Mouse (Mus musculus) intestine, postnatal 0 days (tissue): Measurements from ENCODE around the gene Pcsk6. TPM values are rescaled to one million over a fixed set of nuclear protein-coding genes. Genes with fewer than 3 reads are reported as not detected.

ENCODE experiments used
- ATAC-seq: fragments of 200-750 bp; cut with Nextera tagmentation; 2 replicates; pipeline ENCODE4 v1.8.0; 2017; ENCODE audit warnings: mild to moderate bottlenecking, moderate TSS enrichment, moderate library complexity
- H3K27ac ChIP-seq: fragments of 300-500 bp; sonication (generic); 2 replicates; pipeline ENCODE4 v1.5.1; 2014; ENCODE audit warnings: mild to moderate bottlenecking, low read depth, low read length, moderate library complexity
- H3K27me3 ChIP-seq: fragments of 300-500 bp; sonication (generic); replicated peaks from 2 replicates; pipeline ENCODE4 v1.6.1; 2014; ENCODE audit warnings: low read length, mixed read lengths; ENCODE audit not compliant: control insufficient read depth, insufficient read depth
- H3K36me3 ChIP-seq: fragments of 300-500 bp; sonication (generic); 2 replicates; pipeline ENCODE4 v1.6.1; 2014; ENCODE audit warnings: mild to moderate bottlenecking, moderate library complexity; ENCODE audit not compliant: control insufficient read depth, insufficient read depth
- H3K4me1 ChIP-seq: fragments of 300-500 bp; sonication (generic); replicated peaks from 2 replicates; pipeline ENCODE4 v1.6.1; 2014; ENCODE audit warnings: antibody characterized with exemption, low read length, mixed read lengths; ENCODE audit not compliant: control insufficient read depth, insufficient read depth
- H3K4me2 ChIP-seq: fragments of 300-500 bp; sonication (generic); replicated peaks from 2 replicates; pipeline ENCODE4 v1.6.1; 2014; ENCODE audit warnings: low read depth, mild to moderate bottlenecking, moderate library complexity
- H3K4me3 ChIP-seq: fragments of 300-500 bp; sonication (generic); 2 replicates; pipeline ENCODE4 v1.5.1; 2014; ENCODE audit warnings: low read depth, low read length
- H3K9ac ChIP-seq: fragments of 300-500 bp; sonication (generic); 2 replicates; pipeline ENCODE4 v1.6.1; 2014; ENCODE audit warnings: mild to moderate bottlenecking, low read depth, low read length
- H3K9me3 ChIP-seq: fragments of 300-500 bp; sonication (generic); 2 replicates; pipeline ENCODE4 v1.6.1; 2016; ENCODE audit warnings: mixed run types; ENCODE audit not compliant: control insufficient read depth
- CTCF ChIP-seq: sonication (generic); IDR thresholded peaks from 2 replicates; pipeline ENCODE4 v1.5.1; 2016; ENCODE audit warnings: low read depth, mild to moderate bottlenecking, control low read depth, antibody characterized with exemption, moderate library complexity
- WGBS: fragments of 180-500 bp; shearing (Covaris S2); extraction: QIAGEN DNeasy Blood & Tissue Kit; methylation state at CpG from one replicate; pipeline ENCODE4 v1.1.7; 2014; 5-methylcytosine and 5-hydroxymethylcytosine counted together
- polyA plus RNA-seq: library from polyadenylated mRNA; unstranded; fragments of >200 nt; fragmentation: Nextera tagmentation; extraction: Ambion mirVana; gene quantifications from 2 replicates; pipeline ENCODE4 v1.2.1, GENCODE M21; 2015

Gene Pcsk6
- polyA plus RNA-seq, 1 experiment from 2014 or later: 4.7 TPM

- no peak overlapping the region for H3K27ac ChIP-seq
Measured at GRCm38 (mm10) chr7:65906528-65907272, 45.2 kb downstream of the Pcsk6 start.

DNA sequence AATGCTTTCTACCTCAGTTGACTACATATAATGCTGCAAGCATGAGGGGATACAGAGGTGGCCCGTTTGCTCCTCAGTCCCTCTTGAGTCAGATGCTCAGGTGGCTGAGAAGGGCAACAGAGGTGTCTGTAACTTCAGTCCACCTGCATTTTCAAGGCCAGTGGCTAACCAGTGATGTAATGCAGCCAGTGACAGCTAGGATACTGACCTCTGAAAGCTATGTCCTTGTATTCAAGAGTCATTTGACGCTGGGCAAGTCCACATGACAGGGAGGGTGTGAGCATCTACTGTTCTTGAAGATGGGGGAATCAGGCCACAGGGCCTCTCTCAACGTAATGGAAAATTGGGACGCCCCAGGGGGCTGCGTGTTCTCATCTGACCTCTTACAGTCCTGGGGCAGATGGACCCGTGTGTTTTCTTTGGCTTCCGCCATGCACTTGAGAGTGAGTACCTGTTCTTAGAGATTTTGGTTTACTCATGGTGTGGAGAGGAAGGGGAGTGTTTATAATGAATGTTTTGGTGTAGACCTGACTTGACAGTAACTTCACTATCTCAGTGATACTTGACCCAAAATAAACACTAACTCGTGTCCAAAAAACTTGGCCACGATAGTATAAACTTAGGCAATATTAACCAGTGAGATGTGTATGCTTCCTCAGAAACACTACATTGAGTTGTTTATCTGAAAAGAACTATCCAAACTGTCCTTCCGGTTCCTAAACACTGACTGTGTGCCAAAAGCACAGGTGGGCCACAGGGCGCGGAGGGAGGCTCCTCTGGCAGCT, 48.0 kb downstream of the Pcsk6 start:
- Histone ChIP-seq H3K4me1 (0 out of 2 replicates have a peak, but pooled peaks cover 3% of the 10 kb centered on the region), H3K27ac (no peak overlapping the region), H3K27me3 (no peaks in the 10 kb centered on the region), H3K36me3 (no peaks in the 10 kb centered on the region), H3K9ac (no peak overlapping the region), H3K4me3 (no peak overlapping the region), H3K4me2 (no peak overlapping the region), H3K9me3 (no peaks in the 10 kb centered on the region)
- 54% methylated on average over 12 of the region's 12 CpGs for WGBS
- ATAC-seq: no peak
- TF ChIP-seq CTCF: no peak

More at GRCm38 (mm10) chr7:65906528-65907272, 45.2 kb downstream of the Pcsk6 start:
- H3K4me3 ChIP-seq: no peak overlapping the region
- no peak for TF ChIP-seq CTCF
- no peaks in the 10 kb centered on the region for H3K4me1 ChIP-seq
- WGBS: 77% methylated on average over 9 of the region's 9 CpGs
- no peak for ATAC-seq
- H3K4me2 ChIP-seq: no peak overlapping the region
- H3K36me3 ChIP-seq: no peaks in the 10 kb centered on the region
- H3K9me3 ChIP-seq: no peaks in the 10 kb centered on the region
- H3K9ac ChIP-seq: no peak overlapping the region
- no peaks in the 10 kb centered on the region for H3K27me3 ChIP-seq

- Histone ChIP-seq H3K36me3 (no peaks in the 10 kb centered on the region), H3K4me2 (no peak overlapping the region), H3K9me3 (no peaks in the 10 kb centered on the region), H3K27me3 (no peaks in the 10 kb centered on the region), H3K27ac (no peak overlapping the region), H3K9ac (no peak overlapping the region), H3K4me3 (no peak overlapping the region), H3K4me1 (0 out of 2 replicates have a peak, but pooled peaks cover 3% of the 10 kb centered on the region)
- no peak for TF ChIP-seq CTCF
- no peak for ATAC-seq
- WGBS: 68% methylated on average over 3 of the region's 3 CpGs
Measured at GRCm38 (mm10) chr7:65913088-65913610, 51.6 kb downstream of the Pcsk6 start.

DNA sequence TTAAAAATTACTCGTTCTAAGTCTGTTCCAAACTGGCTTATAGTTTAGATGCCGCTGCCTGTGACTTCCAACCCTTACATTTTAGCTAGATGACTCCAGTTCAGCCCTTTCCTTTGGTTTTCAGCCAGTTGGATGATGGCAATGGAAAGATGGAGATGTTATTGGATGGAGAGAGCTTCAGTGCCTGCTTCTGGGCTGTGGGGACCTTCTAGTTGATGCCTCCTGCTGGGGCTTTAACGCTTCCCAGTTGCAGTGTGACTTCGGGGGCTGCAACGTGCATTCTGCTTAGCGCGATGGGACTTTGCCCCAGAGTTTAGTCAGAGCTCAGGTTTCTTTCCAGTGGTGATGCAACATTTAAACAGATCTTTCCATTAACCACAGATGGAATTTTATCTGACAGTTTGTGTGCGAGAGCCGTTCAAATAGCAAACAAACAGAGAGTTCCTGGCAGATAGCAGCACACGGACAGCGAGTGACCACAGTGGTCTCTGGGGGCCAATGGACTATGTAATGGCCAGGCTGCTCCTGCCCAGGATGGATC, 53.3 kb downstream of the Pcsk6 start:
- whole genome bisulfite sequencing: 28% methylated on average over 11 of the region's 11 CpGs
- Histone ChIP-seq H3K9ac (no peak overlapping the region), H3K27me3 (no peaks in the 10 kb centered on the region), H3K4me2 (no peak overlapping the region), H3K4me1 (0 out of 2 replicates have a peak, but pooled peaks cover 3% of the 10 kb centered on the region), H3K9me3 (no peaks in the 10 kb centered on the region), H3K27ac (no peak overlapping the region), H3K36me3 (no peaks in the 10 kb centered on the region), H3K4me3 (no peak overlapping the region)
- TF ChIP-seq CTCF: no peak
- ATAC-seq: 0 out of 2 replicates have a peak, but pooled peaks have one; percentile 16

DNA sequence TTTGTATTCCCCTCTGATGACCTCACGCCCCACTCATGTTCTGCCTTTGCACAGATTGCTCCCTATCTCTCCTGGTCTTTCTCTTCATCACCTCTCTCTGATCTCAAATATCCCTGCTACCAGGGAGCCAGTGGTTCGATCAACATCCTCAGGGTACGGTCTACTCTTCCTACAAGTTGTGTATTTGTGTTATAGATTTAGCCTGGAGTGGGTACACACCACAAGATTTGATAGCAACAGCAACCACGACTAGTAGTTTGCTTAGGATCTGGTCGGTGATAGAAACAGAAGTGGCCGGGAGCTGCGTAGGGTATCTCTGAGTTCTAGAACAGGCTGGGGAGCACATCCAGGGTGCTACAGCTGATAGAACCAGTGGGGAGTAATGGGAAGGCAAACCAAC, 54.3 kb downstream of the Pcsk6 start:
- no peak overlapping the region for H3K4me2 ChIP-seq
- 91% methylated on average over 7 of the region's 7 CpGs for WGBS
- no peak overlapping the region for H3K4me3 ChIP-seq
- H3K4me1 ChIP-seq: 0 out of 2 replicates have a peak, but pooled peaks cover 3% of the 10 kb centered on the region
- TF ChIP-seq CTCF: no peak
- H3K9ac ChIP-seq: no peak overlapping the region
- H3K9me3 ChIP-seq: no peaks in the 10 kb centered on the region
- H3K27me3 ChIP-seq: no peaks in the 10 kb centered on the region
- no peaks in the 10 kb centered on the region for H3K36me3 ChIP-seq
- no peak for ATAC-seq
- no peak overlapping the region for H3K27ac ChIP-seq

- no peak for TF ChIP-seq CTCF
- H3K9me3 ChIP-seq: no peaks in the 10 kb centered on the region
- 80% methylated on average over 8 of the region's 8 CpGs for WGBS
Measured at GRCm38 (mm10) chr7:65916566-65916965, 55.0 kb downstream of the Pcsk6 start.

More at GRCm38 (mm10) chr7:65916566-65916965, 55.0 kb downstream of the Pcsk6 start:
- 0 out of 2 replicates have a peak, but pooled peaks cover 3% of the 10 kb centered on the region for H3K4me1 ChIP-seq
- H3K27ac ChIP-seq: no peak overlapping the region
- no peaks in the 10 kb centered on the region for H3K36me3 ChIP-seq
- H3K9ac ChIP-seq: no peak overlapping the region
- H3K4me3 ChIP-seq: no peak overlapping the region
- ATAC-seq: no peak
- no peak overlapping the region for H3K4me2 ChIP-seq
- H3K27me3 ChIP-seq: no peaks in the 10 kb centered on the region; the same call in 1 of the 2 replicates
